Mouse (Mus musculus) kidney, adult 2 months (tissue): ENCODE data around the gene Sytl2.
A peak's percentile ranks its signal among the peaks of the same experiment; 100 is the strongest.

ENCODE experiments used
- CTCF ChIP-seq: fragments of 200-500 bp; conservative IDR thresholded peaks from 2 replicates; pipeline ENCODE4 v1.5.1; 2011; ENCODE audit warnings: low read depth, mild to moderate bottlenecking, control low read depth, low read length, moderate library complexity, mixed read lengths; ENCODE audit not compliant: insufficient read depth, insufficient read length
- POLR2A ChIP-seq: fragments of 200-500 bp; IDR thresholded peaks from one replicate; pipeline ENCODE4 v1.6.1; 2011; ENCODE audit warnings: low read depth, low read length, control low read depth

GRCm38 (mm10) chr7:90442518-90443080 lies 140.5 kb downstream of the Sytl2 start, which contains the start of gene Crebzf:
- TF ChIP-seq CTCF, result no peak
- TF ChIP-seq POLR2A, result peak; percentile 83
